Mouse (Mus musculus) stomach, embryonic 14.5 days (tissue): Measurements from ENCODE around the gene Gm28041. TPM values are rescaled to one million over a fixed set of nuclear protein-coding genes. Genes with fewer than 3 reads are reported as not detected.
"Not testable (repeated sequence)": the region's sequence is repeated elsewhere in the genome, so short reads cannot be mapped to it uniquely, and the experiment has no call there.

Source experiments
- ATAC-seq: fragments of 200-750 bp; cut with Nextera tagmentation; 2 replicates; pipeline ENCODE4 v1.8.0; 2017; ENCODE audit warnings: low read depth, moderate TSS enrichment; ENCODE audit not compliant: insufficient number of reproducible peaks, insufficient read depth, low FRiP score
- H3K27ac ChIP-seq: fragments of 300-500 bp; sonication (generic); 2 replicates; pipeline ENCODE4 v1.5.1; 2014; ENCODE audit warnings: mild to moderate bottlenecking, low read length, moderate library complexity, mixed read lengths
- H3K27me3 ChIP-seq: fragments of 300-500 bp; sonication (generic); 2 replicates; pipeline ENCODE4 v1.6.1; 2014; ENCODE audit warnings: low read length, control low read depth, mixed read lengths; ENCODE audit not compliant: control insufficient read depth, insufficient read depth
- H3K36me3 ChIP-seq: fragments of 300-500 bp; sonication (generic); 2 replicates; pipeline ENCODE4 v1.6.1; 2014; ENCODE audit warnings: mild to moderate bottlenecking, control low read depth, low read length, moderate library complexity, mixed read lengths; ENCODE audit not compliant: control insufficient read depth, insufficient read depth
- H3K4me1 ChIP-seq: fragments of 300-500 bp; sonication (generic); 2 replicates; pipeline ENCODE4 v1.6.1; 2014; ENCODE audit warnings: low read length, control low read depth, mixed read lengths; ENCODE audit not compliant: control insufficient read depth, insufficient read depth
- H3K4me2 ChIP-seq: fragments of 300-500 bp; sonication (generic); replicated peaks from 2 replicates; pipeline ENCODE4 v1.6.1; 2014; ENCODE audit warnings: low read depth, low read length, control low read depth
- H3K4me3 ChIP-seq: fragments of 300-500 bp; sonication (generic); 2 replicates; pipeline ENCODE4 v1.5.1; 2014; ENCODE audit warnings: low read depth, low read length, control low read depth
- H3K9ac ChIP-seq: fragments of 300-500 bp; sonication (generic); replicated peaks from 2 replicates; pipeline ENCODE4 v1.6.1; 2014; ENCODE audit warnings: low read depth, mild to moderate bottlenecking, control low read depth, low read length, moderate library complexity, mixed read lengths
- H3K9me3 ChIP-seq: fragments of 300-500 bp; sonication (generic); 2 replicates; pipeline ENCODE4 v1.6.1; 2016; ENCODE audit warnings: low read depth, low read length, control low read depth; ENCODE audit not compliant: control insufficient read depth
- WGBS: fragments of 180-500 bp; shearing (Covaris S2); extraction: QIAGEN DNeasy Blood & Tissue Kit; methylation state at CpG from one replicate; pipeline ENCODE4 v1.1.7; 2014; 5-methylcytosine and 5-hydroxymethylcytosine counted together
- polyA plus RNA-seq: library from polyadenylated mRNA; unstranded; fragments of >200 nt; fragmentation: Nextera tagmentation; extraction: Ambion mirVana; gene quantifications from 2 replicates; pipeline ENCODE4 v1.2.1, GENCODE M21; 2014

The Gm28041 gene
- polyA plus RNA-seq, 1 experiment from 2014 or later: 0.91 TPM

- not testable (repeated sequence) for H3K27me3 ChIP-seq, H3K36me3 ChIP-seq, H3K9ac ChIP-seq, H3K4me1 ChIP-seq, H3K4me3 ChIP-seq, H3K27ac ChIP-seq, ATAC-seq, H3K9me3 ChIP-seq, H3K4me2 ChIP-seq
- WGBS: 83% methylated on average over 3 of the region's 3 CpGs
Measured at GRCm38 (mm10) chr13:67376255-67376654, 722 bp upstream of the Gm28041 start.

GRCm38 (mm10) chr13:67360131-67360744, 15.3 kb downstream of the Gm28041 start, which contains the start of the genes Gm28044 and Zfp953:
Gene Gm28044, minus strand, starts transcription at chr13:67360536.
Gene Zfp953, minus strand, starts transcription at chr13:67360605.
- ATAC-seq: peak; percentile 91
- Histone ChIP-seq H3K4me3 (peak within 1 kb of the TSS; percentile 83), H3K4me1 (0 out of 2 replicates have a peak, but pooled peaks cover 7% of the 10 kb centered on the region), H3K27me3 (no peaks in the 10 kb centered on the region), H3K9ac (peak within 1 kb of the TSS; percentile 53), H3K9me3 (no peaks in the 10 kb centered on the region), H3K36me3 (no peaks in the 10 kb centered on the region), H3K27ac (peak within 1 kb of the TSS; percentile 21; the same call in 1 of the 2 replicates), H3K4me2 (peak within 1 kb of the TSS; percentile 64)
- WGBS: 0% methylated on average over 15 of the region's 15 CpGs

GRCm38 (mm10) chr13:67351854-67352253, 23.7 kb downstream of the Gm28041 start:
- no peak for ATAC-seq
- no peaks in the 10 kb centered on the region for H3K36me3 ChIP-seq
- H3K9me3 ChIP-seq: no peaks in the 10 kb centered on the region
- no peaks in the 10 kb centered on the region for H3K27me3 ChIP-seq
- H3K4me3 ChIP-seq: no peak overlapping the region
- no peak overlapping the region for H3K9ac ChIP-seq
- H3K4me2 ChIP-seq: no peak overlapping the region
- no peaks in the 10 kb centered on the region for H3K4me1 ChIP-seq
- H3K27ac ChIP-seq: no peak overlapping the region

GRCm38 (mm10) chr13:67343422-67343821, 32.1 kb downstream of the Gm28041 start:
- H3K4me3 ChIP-seq: no peak overlapping the region
- H3K27ac ChIP-seq: no peak overlapping the region
- H3K9me3 ChIP-seq: no peaks in the 10 kb centered on the region
- H3K4me2 ChIP-seq: no peak overlapping the region
- 0 out of 2 replicates have a peak, but pooled peaks cover 3% of the 10 kb centered on the region for H3K36me3 ChIP-seq
- no peaks in the 10 kb centered on the region for H3K27me3 ChIP-seq
- H3K4me1 ChIP-seq: no peaks in the 10 kb centered on the region
- no peak overlapping the region for H3K9ac ChIP-seq
- ATAC-seq: no peak
- WGBS: 90% methylated on average over 2 of the region's 2 CpGs

- H3K4me1 ChIP-seq: no peaks in the 10 kb centered on the region
- H3K9ac ChIP-seq: peak overlapping the region; percentile 23
- H3K9me3 ChIP-seq: no peaks in the 10 kb centered on the region
- H3K4me2 ChIP-seq: peak overlapping the region; percentile 54
- no peaks in the 10 kb centered on the region for H3K27me3 ChIP-seq
- no peak overlapping the region; the same call in 1 of the 2 replicates for H3K27ac ChIP-seq
- H3K4me3 ChIP-seq: peak overlapping the region; percentile 59
- no peaks in the 10 kb centered on the region for H3K36me3 ChIP-seq
- no peak for ATAC-seq
- 70% methylated on average over 1 of the region's 1 CpGs for WGBS
Measured at GRCm38 (mm10) chr13:67332877-67333276, 42.7 kb downstream of the Gm28041 start.

GRCm38 (mm10) chr13:67332019-67332724, 43.4 kb downstream of the Gm28041 start, which contains the start of gene Zfp595:
Gene Zfp595, minus strand, starts transcription at chr13:67332570.
- H3K4me1 ChIP-seq: no peaks in the 10 kb centered on the region
- ATAC-seq: peak; percentile 89
- H3K4me2 ChIP-seq: peak within 1 kb of the TSS; percentile 54
- peak within 1 kb of the TSS; percentile 59 for H3K4me3 ChIP-seq
- no peaks in the 10 kb centered on the region for H3K9me3 ChIP-seq
- H3K9ac ChIP-seq: peak within 1 kb of the TSS; percentile 23
- no peaks in the 10 kb centered on the region for H3K36me3 ChIP-seq
- no peaks in the 10 kb centered on the region for H3K27me3 ChIP-seq
- 15% methylated on average over 17 of the region's 17 CpGs for WGBS
- H3K27ac ChIP-seq: peak within 1 kb of the TSS; percentile 44; the same call in 1 of the 2 replicates

- H3K4me3 ChIP-seq: peak overlapping the region; percentile 79
- 25% methylated on average over 5 of the region's 5 CpGs for WGBS
- H3K4me2 ChIP-seq: peak overlapping the region; percentile 85
- peak overlapping the region; percentile 18; the same call in 1 of the 2 replicates for H3K9ac ChIP-seq
- H3K36me3 ChIP-seq: no peaks in the 10 kb centered on the region
- H3K9me3 ChIP-seq: no peaks in the 10 kb centered on the region
- 0 out of 2 replicates have a peak, but pooled peaks cover 4% of the 10 kb centered on the region for H3K4me1 ChIP-seq
- ATAC-seq: peak; percentile 67; the same call in 1 of the 2 replicates
- H3K27me3 ChIP-seq: no peaks in the 10 kb centered on the region
- H3K27ac ChIP-seq: no peak overlapping the region
Measured at GRCm38 (mm10) chr13:67306718-67307117, 68.8 kb downstream of the Gm28041 start.

- H3K4me1 ChIP-seq: 0 out of 2 replicates have a peak, but pooled peaks cover 4% of the 10 kb centered on the region
Measured at GRCm38 (mm10) chr13:67305822-67306672, 69.5 kb downstream of the Gm28041 start, which contains the start of gene Zfp457. Gene Zfp457, minus strand, starts transcription at chr13:67306485.

More at GRCm38 (mm10) chr13:67305822-67306672, 69.5 kb downstream of the Gm28041 start, which contains the start of gene Zfp457:
- no peaks in the 10 kb centered on the region for H3K9me3 ChIP-seq
- peak within 1 kb of the TSS; percentile 71 for H3K9ac ChIP-seq
- H3K4me2 ChIP-seq: peak within 1 kb of the TSS; percentile 85
- peak; percentile 98 for ATAC-seq
- 9% methylated on average over 16 of the region's 16 CpGs for WGBS
- no peaks in the 10 kb centered on the region for H3K27me3 ChIP-seq
- H3K27ac ChIP-seq: no peak within 1 kb of the TSS
- H3K36me3 ChIP-seq: no peaks in the 10 kb centered on the region
- H3K4me3 ChIP-seq: peak within 1 kb of the TSS; percentile 79
